Mouse (Mus musculus) heart, postnatal 0 days (tissue): ENCODE data around the gene Lyrm7. TPM values are rescaled to one million over a fixed set of nuclear protein-coding genes. Genes with fewer than 3 reads are reported as not detected.

Source experiments
- ATAC-seq: fragments of 200-750 bp; cut with Nextera tagmentation; 2 replicates; pipeline ENCODE4 v1.8.0; 2017; ENCODE audit warnings: low read depth, moderate number of reproducible peaks, moderate library complexity; ENCODE audit not compliant: insufficient read depth
- DNase-seq: peaks from one replicate; pipeline ENCODE4 v3.0.0-alpha.2; 2016; ENCODE audit warnings: low spot score
- H3K27ac ChIP-seq: fragments of 300-500 bp; sonication (generic); 2 replicates; pipeline ENCODE4 v1.5.1; 2014; ENCODE audit warnings: low read depth, mild to moderate bottlenecking
- H3K27me3 ChIP-seq: fragments of 300-500 bp; sonication (generic); 2 replicates; pipeline ENCODE4 v1.6.1; 2014; ENCODE audit warnings: low read length, mixed read lengths; ENCODE audit not compliant: control insufficient read depth, insufficient read depth
- H3K36me3 ChIP-seq: fragments of 300-500 bp; sonication (generic); replicated peaks from 2 replicates; pipeline ENCODE4 v1.6.1; 2014; ENCODE audit warnings: low read length, mixed read lengths; ENCODE audit not compliant: control insufficient read depth, insufficient read depth
- H3K4me1 ChIP-seq: fragments of 300-500 bp; sonication (generic); 2 replicates; pipeline ENCODE4 v1.6.1; 2014; ENCODE audit warnings: antibody characterized with exemption; ENCODE audit not compliant: control insufficient read depth, insufficient read depth
- H3K4me2 ChIP-seq: fragments of 300-500 bp; sonication (generic); 2 replicates; pipeline ENCODE4 v1.6.1; 2014; ENCODE audit warnings: low read depth, mild to moderate bottlenecking, low read length, moderate library complexity
- H3K4me3 ChIP-seq: fragments of 300-500 bp; sonication (generic); 2 replicates; pipeline ENCODE4 v1.5.1; 2014; ENCODE audit warnings: low read depth, low read length
- H3K9ac ChIP-seq: fragments of 300-500 bp; sonication (generic); replicated peaks from 2 replicates; pipeline ENCODE4 v1.6.1; 2014; ENCODE audit warnings: low read depth, low read length, mixed read lengths
- H3K9me3 ChIP-seq: fragments of 300-500 bp; sonication (generic); replicated peaks from 2 replicates; pipeline ENCODE4 v1.6.1; 2016; ENCODE audit warnings: low read length; ENCODE audit not compliant: control insufficient read depth
- CTCF ChIP-seq: IDR thresholded peaks from 2 replicates; pipeline ENCODE4 v1.5.1; 2016; ENCODE audit warnings: antibody characterized with exemption, control low read depth, low read depth
- EP300 ChIP-seq: IDR thresholded peaks from 2 replicates; pipeline ENCODE4 v1.6.1; 2016; ENCODE audit warnings: antibody characterized with exemption, low read depth
- WGBS: fragments of 180-500 bp; shearing (Covaris S2); extraction: QIAGEN DNeasy Blood & Tissue Kit; methylation state at CpG from one replicate; pipeline ENCODE4 v1.1.7; 2014; 5-methylcytosine and 5-hydroxymethylcytosine counted together
- polyA plus RNA-seq: library from polyadenylated mRNA; unstranded; fragments of >200 nt; fragmentation: Nextera tagmentation; extraction: Ambion mirVana; gene quantifications from 2 replicates; pipeline ENCODE4 v1.2.1, GENCODE M21; 2015
- total RNA-seq: library from RNA; depleted of rRNA; stranded (reverse); fragments of >200 nt; gene quantifications from 2 replicates; pipeline ENCODE4 v1.2.3, GENCODE M21; 2014; ENCODE audit warnings: low replicate concordance

The Lyrm7 gene
- total and polyA plus RNA-seq, 2 experiments from 2014 or later: 4.5 to 20.2 TPM

- no peaks in the 10 kb centered on the region for H3K36me3 ChIP-seq
- no peak for TF ChIP-seq EP300
- TF ChIP-seq CTCF: no peak
- WGBS: 57% methylated on average over 6 of the region's 6 CpGs
- H3K9ac ChIP-seq: no peak overlapping the region
- no peak for ATAC-seq
- H3K4me2 ChIP-seq: no peak overlapping the region
- H3K9me3 ChIP-seq: no peaks in the 10 kb centered on the region
- no peak for DNase-seq
- H3K27me3 ChIP-seq: no peaks in the 10 kb centered on the region
- peaks cover 23% of the 10 kb centered on the region for H3K4me1 ChIP-seq
- no peak overlapping the region for H3K27ac ChIP-seq
- H3K4me3 ChIP-seq: no peak overlapping the region
Observed at GRCm38 (mm10) chr11:54887927-54888326, 27.2 kb upstream of the Lyrm7 start.

DNA sequence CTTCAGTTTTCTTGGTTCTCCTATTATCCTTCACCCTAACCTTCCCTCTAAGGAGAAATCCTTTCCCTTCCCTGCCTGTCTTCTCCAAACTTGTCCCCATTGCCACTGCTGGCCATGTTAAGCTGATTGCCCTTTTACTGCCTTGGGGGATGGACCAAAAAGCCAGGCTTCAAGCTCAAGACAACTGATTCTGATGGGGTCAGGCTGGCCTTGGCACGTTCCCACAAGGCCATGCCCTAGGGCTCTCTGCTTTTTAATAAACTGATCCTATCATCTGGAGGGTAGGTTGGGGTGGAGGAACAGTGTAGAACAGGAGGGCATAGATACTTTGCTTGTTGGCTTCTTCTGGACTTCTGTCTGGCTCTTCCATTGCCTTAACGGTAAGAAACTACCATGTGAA lies 24.7 kb upstream of the Lyrm7 start:
- DNase-seq: no peak
- Histone ChIP-seq H3K36me3 (no peaks in the 10 kb centered on the region), H3K4me2 (no peak overlapping the region), H3K27ac (peak overlapping the region; percentile 68; the same call in 1 of the 2 replicates), H3K9me3 (no peaks in the 10 kb centered on the region), H3K9ac (no peak overlapping the region), H3K4me1 (peaks cover 41% of the 10 kb centered on the region), H3K4me3 (no peak overlapping the region), H3K27me3 (no peaks in the 10 kb centered on the region)
- TF ChIP-seq CTCF: no peak
- no peak for TF ChIP-seq EP300
- 88% methylated on average over 2 of the region's 2 CpGs for WGBS
- no peak for ATAC-seq

DNA sequence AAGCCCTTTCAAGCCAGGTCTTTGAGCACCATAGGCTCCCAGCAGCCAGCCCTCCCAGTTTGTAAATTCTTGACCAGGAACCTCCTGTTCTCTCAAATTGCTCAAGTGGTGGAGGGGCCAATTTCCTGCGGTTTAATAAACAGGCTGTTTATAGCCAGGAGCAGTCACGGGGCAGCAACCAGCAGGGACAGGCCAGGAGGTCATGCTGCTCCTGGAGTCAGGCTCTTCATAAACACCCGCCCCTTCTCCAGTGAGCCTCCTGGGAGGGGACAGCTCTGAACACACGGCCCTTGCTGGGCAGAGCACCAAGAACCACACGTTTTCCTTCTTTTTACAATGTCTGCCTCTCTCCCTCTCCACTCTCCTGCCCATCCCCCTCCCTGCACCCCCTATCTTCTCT lies 24.2 kb upstream of the Lyrm7 start:
- peak; percentile 50 for DNase-seq
- Histone ChIP-seq H3K27ac (peak overlapping the region; percentile 68), H3K27me3 (no peaks in the 10 kb centered on the region), H3K4me1 (peaks cover 45% of the 10 kb centered on the region), H3K4me2 (no peak overlapping the region), H3K9ac (no peak overlapping the region), H3K36me3 (no peaks in the 10 kb centered on the region), H3K9me3 (no peaks in the 10 kb centered on the region), H3K4me3 (no peak overlapping the region)
- TF ChIP-seq CTCF (no peak), EP300 (0 out of 2 replicates have a peak, but pooled peaks have one; percentile 1)
- ATAC-seq: peak; percentile 50
- 12% methylated on average over 5 of the region's 5 CpGs for WGBS

DNA sequence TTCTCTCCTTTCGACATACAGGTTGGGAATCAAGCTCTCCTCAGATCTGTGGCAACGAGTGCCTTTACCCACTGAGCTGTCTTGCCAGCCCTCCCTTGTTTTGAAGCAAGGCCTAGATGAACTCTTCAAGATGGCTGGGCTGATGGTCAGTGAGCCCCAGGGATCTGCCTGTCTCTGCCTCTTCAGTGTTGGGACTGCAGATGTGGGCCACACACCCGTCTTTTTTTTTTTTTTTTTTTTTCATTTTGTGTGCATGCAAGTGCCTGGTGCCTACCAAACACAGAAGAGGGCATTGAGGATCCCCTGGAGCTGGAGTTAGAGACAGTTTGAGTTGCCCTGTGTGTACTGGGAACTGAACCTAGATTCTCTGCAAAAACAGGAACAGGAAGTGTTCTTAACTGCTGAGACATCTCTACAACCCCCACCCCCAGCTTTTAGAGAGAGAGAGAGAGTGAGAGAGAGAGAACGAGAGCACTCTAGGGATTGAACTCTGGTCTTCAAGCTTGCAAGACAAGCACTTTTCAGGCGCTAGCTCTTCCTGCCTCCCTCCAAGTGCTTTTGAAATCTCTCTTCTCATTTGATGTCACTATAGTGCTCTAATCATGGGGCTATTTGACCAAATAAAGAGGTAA lies 23.6 kb upstream of the Lyrm7 start:
- H3K9me3 ChIP-seq: no peaks in the 10 kb centered on the region
- peak overlapping the region; percentile 68 for H3K27ac ChIP-seq
- TF ChIP-seq CTCF: no peak
- no peak for TF ChIP-seq EP300
- WGBS: 81% methylated on average over 5 of the region's 5 CpGs
- H3K9ac ChIP-seq: no peak overlapping the region
- H3K4me3 ChIP-seq: no peak overlapping the region
- ATAC-seq (no peak), DNase-seq (no peak)
- H3K27me3 ChIP-seq: no peaks in the 10 kb centered on the region
- H3K4me1 ChIP-seq: peaks cover 49% of the 10 kb centered on the region
- no peaks in the 10 kb centered on the region for H3K36me3 ChIP-seq
- no peak overlapping the region for H3K4me2 ChIP-seq

DNA sequence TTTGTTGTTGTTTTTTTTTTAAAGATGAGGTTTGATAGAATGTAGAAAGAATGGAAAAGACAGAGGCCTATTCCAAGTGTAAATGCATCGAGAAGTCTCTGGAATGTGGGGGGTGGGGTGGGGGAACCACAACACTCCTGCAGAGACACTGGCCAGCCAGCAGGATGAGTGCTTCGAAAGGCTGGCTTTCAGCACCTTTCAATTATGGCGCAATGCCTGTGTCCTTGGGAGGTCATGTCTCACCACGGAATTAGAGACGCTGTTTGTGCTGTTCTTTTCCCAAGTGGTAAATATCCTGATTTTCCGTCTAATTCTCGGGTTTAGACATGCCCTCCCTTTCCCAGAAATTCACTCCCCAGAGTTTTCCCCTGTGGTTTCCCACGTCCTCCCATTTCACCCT lies 22.0 kb upstream of the Lyrm7 start:
- Histone ChIP-seq H3K4me2 (no peak overlapping the region), H3K4me3 (no peak overlapping the region), H3K36me3 (no peaks in the 10 kb centered on the region), H3K9ac (0 out of 2 replicates have a peak overlapping the region, but pooled peaks have one; percentile 27), H3K27me3 (no peaks in the 10 kb centered on the region), H3K4me1 (peaks cover 49% of the 10 kb centered on the region), H3K27ac (peak overlapping the region; percentile 83), H3K9me3 (no peaks in the 10 kb centered on the region)
- ATAC-seq: peak; percentile 50; the same call in 1 of the 2 replicates
- peak; percentile 81 for DNase-seq
- 14% methylated on average over 8 of the region's 8 CpGs for WGBS
- TF ChIP-seq EP300 (peak; percentile 76), CTCF (peak; percentile 29)

DNA sequence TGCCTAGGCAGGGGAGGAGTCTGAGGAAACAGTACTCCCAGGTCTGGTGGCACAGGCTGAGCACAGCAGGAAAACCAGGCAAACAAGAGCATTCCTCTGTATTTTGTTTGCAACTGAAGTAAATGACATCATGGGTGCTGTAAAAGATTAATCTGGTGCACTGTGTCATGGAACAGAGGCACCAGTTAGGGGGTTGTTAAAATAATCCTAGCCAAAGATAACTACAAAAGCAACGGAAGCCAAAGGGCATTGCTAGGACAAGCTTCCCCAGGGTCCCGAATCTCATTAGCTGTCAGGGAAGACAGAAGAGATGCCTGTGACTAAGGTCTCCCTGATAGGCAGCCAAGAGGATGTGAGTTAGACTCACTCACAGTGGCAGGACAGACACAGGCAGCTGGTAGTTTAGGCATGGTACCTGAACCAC lies 20.3 kb upstream of the Lyrm7 start:
- Histone ChIP-seq H3K4me1 (peaks cover 49% of the 10 kb centered on the region), H3K4me3 (no peak overlapping the region), H3K36me3 (no peaks in the 10 kb centered on the region), H3K4me2 (no peak overlapping the region), H3K27ac (peak overlapping the region; percentile 90), H3K9me3 (no peaks in the 10 kb centered on the region), H3K9ac (no peak overlapping the region), H3K27me3 (no peaks in the 10 kb centered on the region)
- no peak for TF ChIP-seq EP300
- TF ChIP-seq CTCF: no peak
- peak; percentile 31 for ATAC-seq
- WGBS: 3% methylated on average over 2 of the region's 2 CpGs
- DNase-seq: peak; percentile 79
